Mouse (Mus musculus) liver, embryonic 12.5 days (tissue): ENCODE results near the gene Plin4. TPM values are rescaled to one million over a fixed set of nuclear protein-coding genes. Genes with fewer than 3 reads are reported as not detected.
"Not testable (repeated sequence)": the region's sequence is repeated elsewhere in the genome, so short reads cannot be mapped to it uniquely, and the experiment has no call there.

Source experiments
- ATAC-seq: fragments of 200-750 bp; cut with Nextera tagmentation; 2 replicates; pipeline ENCODE4 v1.8.0; 2017; ENCODE audit warnings: moderate number of reproducible peaks, mild to moderate bottlenecking, moderate library complexity
- H3K27ac ChIP-seq: fragments of 300-500 bp; sonication (generic); 2 replicates; pipeline ENCODE4 v1.5.1; 2016; ENCODE audit warnings: mild to moderate bottlenecking
- H3K27me3 ChIP-seq: fragments of 300-500 bp; sonication (generic); replicated peaks from 2 replicates; pipeline ENCODE4 v1.6.1; 2016; ENCODE audit warnings: mild to moderate bottlenecking, moderate library complexity
- H3K36me3 ChIP-seq: fragments of 300-500 bp; sonication (generic); 2 replicates; pipeline ENCODE4 v1.6.1; 2016; ENCODE audit warnings: mild to moderate bottlenecking, moderate library complexity
- H3K4me1 ChIP-seq: fragments of 300-500 bp; sonication (generic); 2 replicates; pipeline ENCODE4 v1.6.1; 2016
- H3K4me2 ChIP-seq: fragments of 300-500 bp; sonication (generic); 2 replicates; pipeline ENCODE4 v1.6.1; 2016; ENCODE audit warnings: mild to moderate bottlenecking, moderate library complexity
- H3K4me3 ChIP-seq: fragments of 300-500 bp; sonication (generic); 2 replicates; pipeline ENCODE4 v1.5.1; 2016; ENCODE audit warnings: mild to moderate bottlenecking, moderate library complexity
- H3K9ac ChIP-seq: fragments of 300-500 bp; sonication (generic); 2 replicates; pipeline ENCODE4 v1.6.1; 2016; ENCODE audit warnings: mild to moderate bottlenecking, moderate library complexity
- H3K9me3 ChIP-seq: fragments of 300-500 bp; sonication (generic); replicated peaks from 2 replicates; pipeline ENCODE4 v1.6.1; 2016; ENCODE audit warnings: mild to moderate bottlenecking, moderate library complexity
- WGBS: fragments of 180-500 bp; shearing (Covaris S2); methylation state at CpG from one replicate; pipeline ENCODE4 v1.1.7; 2016; ENCODE audit not compliant: insufficient replicate concordance; 5-methylcytosine and 5-hydroxymethylcytosine counted together
- polyA plus RNA-seq: library from polyadenylated mRNA; unstranded; fragments of >200 nt; fragmentation: Nextera tagmentation; extraction: Ambion mirVana; gene quantifications from 2 replicates; pipeline ENCODE4 v1.2.1, GENCODE M21; 2016

The Plin4 gene
- polyA plus RNA-seq, 1 experiment from 2014 or later: 0.05 TPM

GRCm38 (mm10) chr17:56110571-56110970 is 968 bp upstream of the Plin4 start:
- Histone ChIP-seq H3K27me3 (peaks cover 12% of the 10 kb centered on the region), H3K4me2 (no peak overlapping the region), H3K9ac (no peak overlapping the region), H3K27ac (no peak overlapping the region), H3K4me1 (no peaks in the 10 kb centered on the region), H3K4me3 (no peak overlapping the region), H3K9me3 (no peaks in the 10 kb centered on the region), H3K36me3 (no peaks in the 10 kb centered on the region)
- no peak for ATAC-seq
- 44% methylated on average over 4 of the region's 4 CpGs for WGBS

GRCm38 (mm10) chr17:56108334-56109044 is 1.1 kb downstream of the Plin4 start:
- Histone ChIP-seq H3K9ac (no peak overlapping the region), H3K4me2 (no peak overlapping the region), H3K27ac (no peak overlapping the region), H3K4me3 (no peak overlapping the region), H3K4me1 (no peaks in the 10 kb centered on the region), H3K36me3 (peaks cover 6% of the 10 kb centered on the region), H3K9me3 (no peaks in the 10 kb centered on the region), H3K27me3 (no peaks in the 10 kb centered on the region)
- WGBS: 67% methylated on average over 6 of the region's 6 CpGs
- ATAC-seq: no peak

GRCm38 (mm10) chr17:56107736-56108135 is 1.9 kb downstream of the Plin4 start:
- peaks cover 14% of the 10 kb centered on the region for H3K36me3 ChIP-seq
- ATAC-seq: no peak
- H3K9me3 ChIP-seq: no peaks in the 10 kb centered on the region
- H3K27me3 ChIP-seq: no peaks in the 10 kb centered on the region
- 51% methylated on average over 2 of the region's 2 CpGs for WGBS
- no peaks in the 10 kb centered on the region for H3K4me1 ChIP-seq
- H3K27ac ChIP-seq: no peak overlapping the region
- H3K9ac ChIP-seq: no peak overlapping the region
- no peak overlapping the region for H3K4me3 ChIP-seq
- no peak overlapping the region for H3K4me2 ChIP-seq

- no peak overlapping the region for H3K27ac ChIP-seq
- H3K9me3 ChIP-seq: no peaks in the 10 kb centered on the region
- no peak overlapping the region for H3K9ac ChIP-seq
- no peak overlapping the region for H3K4me2 ChIP-seq
- H3K4me3 ChIP-seq: no peak overlapping the region
- WGBS: 52% methylated on average over 4 of the region's 4 CpGs
- ATAC-seq: no peak
- H3K27me3 ChIP-seq: no peaks in the 10 kb centered on the region
- no peaks in the 10 kb centered on the region for H3K4me1 ChIP-seq
- H3K36me3 ChIP-seq: peaks cover 22% of the 10 kb centered on the region
Observed at GRCm38 (mm10) chr17:56106981-56107380, 2.6 kb downstream of the Plin4 start.

GRCm38 (mm10) chr17:56106436-56106835 is 3.2 kb downstream of the Plin4 start:
- not testable (repeated sequence) for H3K9me3 ChIP-seq

GRCm38 (mm10) chr17:56104821-56105220 is 4.8 kb downstream of the Plin4 start:
- H3K27me3 ChIP-seq, ATAC-seq, H3K4me2 ChIP-seq, H3K4me1 ChIP-seq, H3K9me3 ChIP-seq, H3K27ac ChIP-seq, H3K4me3 ChIP-seq, H3K9ac ChIP-seq: not testable (repeated sequence)
- H3K36me3 ChIP-seq: peaks cover 43% of the 10 kb centered on the region
- WGBS: 70% methylated on average over 3 of the region's 5 CpGs

More at GRCm38 (mm10) chr17:56106436-56106835, 3.2 kb downstream of the Plin4 start:
- not testable (repeated sequence) for H3K4me3 ChIP-seq, H3K27ac ChIP-seq, H3K4me1 ChIP-seq, H3K27me3 ChIP-seq, H3K9ac ChIP-seq, ATAC-seq, H3K4me2 ChIP-seq
- H3K36me3 ChIP-seq: peaks cover 27% of the 10 kb centered on the region
- 84% methylated on average over 4 of the region's 4 CpGs for WGBS

- Histone ChIP-seq H3K27me3 (no peaks in the 10 kb centered on the region), H3K36me3 (peaks cover 55% of the 10 kb centered on the region), H3K4me2 (no peak overlapping the region), H3K9me3 (no peaks in the 10 kb centered on the region), H3K4me3 (no peak overlapping the region), H3K4me1 (no peaks in the 10 kb centered on the region), H3K27ac (no peak overlapping the region), H3K9ac (no peak overlapping the region)
- WGBS: 85% methylated on average over 8 of the region's 8 CpGs
- ATAC-seq: no peak
Observed at GRCm38 (mm10) chr17:56103465-56104285, 5.9 kb downstream of the Plin4 start.

GRCm38 (mm10) chr17:56102927-56103326 is 6.7 kb downstream of the Plin4 start:
- no peaks in the 10 kb centered on the region for H3K4me1 ChIP-seq
- H3K9ac ChIP-seq: no peak overlapping the region
- H3K9me3 ChIP-seq: no peaks in the 10 kb centered on the region
- H3K27ac ChIP-seq: no peak overlapping the region
- 88% methylated on average over 9 of the region's 9 CpGs for WGBS
- H3K4me3 ChIP-seq: no peak overlapping the region
- no peak for ATAC-seq
- no peaks in the 10 kb centered on the region for H3K27me3 ChIP-seq
- no peak overlapping the region for H3K4me2 ChIP-seq
- peaks cover 62% of the 10 kb centered on the region for H3K36me3 ChIP-seq

- H3K4me3 ChIP-seq: no peak overlapping the region
- H3K36me3 ChIP-seq: peaks cover 70% of the 10 kb centered on the region
- H3K4me1 ChIP-seq: no peaks in the 10 kb centered on the region
- no peak overlapping the region for H3K9ac ChIP-seq
- H3K27ac ChIP-seq: no peak overlapping the region
- WGBS: 81% methylated on average over 5 of the region's 5 CpGs
- no peaks in the 10 kb centered on the region for H3K9me3 ChIP-seq
- no peak for ATAC-seq
- no peak overlapping the region for H3K4me2 ChIP-seq
- H3K27me3 ChIP-seq: no peaks in the 10 kb centered on the region
Observed at GRCm38 (mm10) chr17:56102158-56102557, 7.4 kb downstream of the Plin4 start.

- Histone ChIP-seq H3K9ac (no peak overlapping the region), H3K4me1 (no peaks in the 10 kb centered on the region), H3K27ac (no peak overlapping the region), H3K9me3 (no peaks in the 10 kb centered on the region), H3K27me3 (no peaks in the 10 kb centered on the region), H3K4me2 (no peak overlapping the region), H3K4me3 (no peak overlapping the region), H3K36me3 (peaks cover 83% of the 10 kb centered on the region)
- WGBS: 85% methylated on average over 3 of the region's 3 CpGs
- ATAC-seq: no peak
Observed at GRCm38 (mm10) chr17:56100811-56101210, 8.8 kb downstream of the Plin4 start.

GRCm38 (mm10) chr17:56098711-56099572 is 10.7 kb downstream of the Plin4 start:
- H3K9me3 ChIP-seq: no peaks in the 10 kb centered on the region
- no peak overlapping the region for H3K4me3 ChIP-seq
- H3K4me1 ChIP-seq: no peaks in the 10 kb centered on the region
- WGBS: 85% methylated on average over 15 of the region's 15 CpGs
- H3K27ac ChIP-seq: no peak overlapping the region
- H3K27me3 ChIP-seq: no peaks in the 10 kb centered on the region
- no peak for ATAC-seq
- H3K4me2 ChIP-seq: no peak overlapping the region
- H3K9ac ChIP-seq: no peak overlapping the region
- peaks cover 99% of the 10 kb centered on the region for H3K36me3 ChIP-seq

GRCm38 (mm10) chr17:56098180-56098579 is 11.4 kb downstream of the Plin4 start:
- no peak for ATAC-seq
- H3K4me3 ChIP-seq: no peak overlapping the region
- peaks cover 98% of the 10 kb centered on the region for H3K36me3 ChIP-seq
- no peaks in the 10 kb centered on the region for H3K4me1 ChIP-seq
- no peak overlapping the region for H3K27ac ChIP-seq
- H3K4me2 ChIP-seq: no peak overlapping the region
- H3K9me3 ChIP-seq: no peaks in the 10 kb centered on the region
- H3K9ac ChIP-seq: no peak overlapping the region
- H3K27me3 ChIP-seq: no peaks in the 10 kb centered on the region
- WGBS: 90% methylated on average over 8 of the region's 8 CpGs
